Mouse (Mus musculus) embryonic fibroblast, embryonic 13.5 days (primary cell): ENCODE data around the gene Mrpl40.

Experiments
- CTCF ChIP-seq: IDR thresholded peaks from 2 replicates; pipeline ENCODE4 v1.5.1; 2011; ENCODE audit warnings: mild to moderate bottlenecking, control low read depth, low read length, moderate library complexity, borderline replicate concordance; ENCODE audit not compliant: insufficient read depth
- POLR2A ChIP-seq: IDR thresholded peaks from 2 replicates; pipeline ENCODE4 v1.6.1; 2011; ENCODE audit warnings: low read depth, mild to moderate bottlenecking, control low read depth, low read length, moderate library complexity

DNA sequence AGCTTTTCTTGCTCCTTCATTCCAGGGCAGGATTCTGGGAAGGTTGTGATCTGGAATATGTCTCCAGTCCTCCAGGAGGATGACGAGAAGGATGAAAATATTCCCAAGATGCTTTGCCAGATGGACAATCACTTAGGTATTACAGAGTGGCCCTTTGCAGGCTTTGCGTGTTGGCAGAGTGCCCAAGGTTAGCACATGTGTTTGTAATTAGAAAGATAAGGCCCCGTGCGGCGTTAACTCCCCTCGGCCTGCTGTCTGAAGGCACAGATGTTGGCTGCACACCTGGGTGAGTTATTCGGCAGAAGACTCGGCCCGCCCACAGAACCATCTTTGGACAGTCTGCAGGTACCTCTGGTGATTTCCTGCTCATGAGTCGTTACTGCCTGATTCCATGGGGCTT lies 19.8 kb upstream of the Mrpl40 start:
- no peak for TF ChIP-seq CTCF
- TF ChIP-seq POLR2A = no peak
